Mouse (Mus musculus): ENCODE data around the gene Scrn3. TPM values are rescaled to one million over a fixed set of nuclear protein-coding genes. Genes with fewer than 3 reads are reported as not detected.

Gene Scrn3
- polyA plus RNA-seq, 1 experiment: 3.0 TPM

DNA sequence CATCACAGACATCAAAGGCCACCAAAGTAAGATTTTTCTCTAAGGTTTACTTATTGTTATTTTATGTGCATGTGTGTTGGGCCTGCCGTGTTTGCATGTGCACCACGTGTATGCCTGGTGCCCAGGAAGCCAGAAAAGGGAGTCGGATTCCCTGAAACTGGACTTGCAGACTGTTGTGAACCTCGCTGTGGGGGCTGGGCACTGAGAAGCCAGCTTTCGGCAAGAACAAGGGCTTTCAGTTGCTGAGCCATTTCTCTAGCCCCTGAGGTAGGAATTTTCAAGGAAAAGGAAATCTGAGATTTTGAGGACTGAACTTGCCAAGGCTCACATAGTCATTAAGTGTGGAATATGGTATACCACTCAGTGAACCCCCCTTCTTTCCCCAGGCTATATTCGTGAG is 34.7 kb downstream of the Scrn3 start:
- no peak for TF ChIP-seq POLR2A (IDR thresholded peaks at IDR 0.05; ENCODE audit: control insufficient read depth, low read depth, low read length)
- no peak for TF ChIP-seq CTCF (IDR thresholded peaks at IDR 0.05; ENCODE audit: control insufficient read depth, insufficient read depth, insufficient replicate concordance, low read depth, low read length)
- no peak overlapping the region for H3K4me3 ChIP-seq (ENCODE audit: control insufficient read depth, low read depth, low read length)
- H3K4me1 ChIP-seq (ENCODE audit: control insufficient read depth, insufficient read depth, low read length): no peaks in the 10 kb centered on the region
- no peaks in the 10 kb centered on the region for H3K36me3 ChIP-seq (ENCODE audit: control insufficient read depth, insufficient read depth, low read length)
- no peak overlapping the region for H3K27ac ChIP-seq (ENCODE audit: control insufficient read depth, insufficient read depth, low read depth, low read length)
- H3K27me3 ChIP-seq (ENCODE audit: control insufficient read depth, insufficient read depth, low read length): no peaks in the 10 kb centered on the region

DNA sequence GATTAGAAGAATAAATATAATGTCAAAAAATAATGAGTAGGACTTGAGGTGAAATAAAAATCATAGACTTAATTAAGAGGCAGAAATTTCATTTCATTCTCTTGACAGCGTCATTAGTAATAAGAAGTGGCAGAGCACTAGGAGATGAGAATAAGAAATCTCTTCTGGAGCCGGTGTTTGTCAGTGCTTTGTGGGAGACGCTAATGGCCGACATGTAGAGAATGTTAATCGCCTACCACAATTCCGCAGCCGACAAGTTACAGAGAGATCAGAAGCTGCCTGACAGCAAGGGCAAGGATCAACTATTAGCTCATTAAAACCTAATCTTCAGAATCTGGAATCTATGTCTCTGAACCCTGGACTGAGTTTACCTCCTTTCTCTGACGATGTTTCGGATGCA is 35.4 kb downstream of the Scrn3 start:
- no peak overlapping the region for H3K4me3 ChIP-seq (ENCODE audit: control insufficient read depth, low read depth, low read length)
- H3K27me3 ChIP-seq (ENCODE audit: control insufficient read depth, insufficient read depth, low read length): no peaks in the 10 kb centered on the region
- H3K4me1 ChIP-seq (ENCODE audit: control insufficient read depth, insufficient read depth, low read length): no peaks in the 10 kb centered on the region
- no peak overlapping the region for H3K27ac ChIP-seq (ENCODE audit: control insufficient read depth, insufficient read depth, low read depth, low read length)
- TF ChIP-seq POLR2A (IDR thresholded peaks at IDR 0.05; ENCODE audit: control insufficient read depth, low read depth, low read length) (no peak), CTCF (IDR thresholded peaks at IDR 0.05; ENCODE audit: control insufficient read depth, insufficient read depth, insufficient replicate concordance, low read depth, low read length) (no peak)
- H3K36me3 ChIP-seq (ENCODE audit: control insufficient read depth, insufficient read depth, low read length): no peaks in the 10 kb centered on the region

DNA sequence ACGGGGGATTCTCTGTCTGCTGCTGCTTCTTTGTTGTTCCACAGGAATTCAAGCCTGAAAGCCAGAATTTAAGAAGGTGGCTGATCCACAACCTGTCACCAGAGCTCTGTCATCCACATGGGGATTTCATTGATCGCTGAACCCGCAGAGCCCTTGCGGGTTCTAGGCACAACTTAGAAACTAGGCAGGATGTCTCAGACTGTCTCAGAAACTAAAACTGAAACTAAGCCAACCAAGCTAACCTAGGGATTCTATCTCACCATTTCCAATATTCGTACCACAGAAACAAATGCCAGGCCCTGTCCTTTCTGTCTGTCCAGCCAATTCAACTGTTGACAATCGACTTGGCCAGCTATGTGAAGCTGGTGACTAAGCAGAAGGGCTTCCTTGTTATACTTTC is 35.8 kb downstream of the Scrn3 start:
- Histone ChIP-seq H3K27me3 (ENCODE audit: control insufficient read depth, insufficient read depth, low read length) (no peaks in the 10 kb centered on the region), H3K27ac (ENCODE audit: control insufficient read depth, insufficient read depth, low read depth, low read length) (no peak overlapping the region), H3K4me1 (ENCODE audit: control insufficient read depth, insufficient read depth, low read length) (no peaks in the 10 kb centered on the region), H3K36me3 (ENCODE audit: control insufficient read depth, insufficient read depth, low read length) (no peaks in the 10 kb centered on the region), H3K4me3 (ENCODE audit: control insufficient read depth, low read depth, low read length) (no peak overlapping the region)
- TF ChIP-seq CTCF (IDR thresholded peaks at IDR 0.05; ENCODE audit: control insufficient read depth, insufficient read depth, insufficient replicate concordance, low read depth, low read length): no peak
- TF ChIP-seq POLR2A (IDR thresholded peaks at IDR 0.05; ENCODE audit: control insufficient read depth, low read depth, low read length): no peak

DNA sequence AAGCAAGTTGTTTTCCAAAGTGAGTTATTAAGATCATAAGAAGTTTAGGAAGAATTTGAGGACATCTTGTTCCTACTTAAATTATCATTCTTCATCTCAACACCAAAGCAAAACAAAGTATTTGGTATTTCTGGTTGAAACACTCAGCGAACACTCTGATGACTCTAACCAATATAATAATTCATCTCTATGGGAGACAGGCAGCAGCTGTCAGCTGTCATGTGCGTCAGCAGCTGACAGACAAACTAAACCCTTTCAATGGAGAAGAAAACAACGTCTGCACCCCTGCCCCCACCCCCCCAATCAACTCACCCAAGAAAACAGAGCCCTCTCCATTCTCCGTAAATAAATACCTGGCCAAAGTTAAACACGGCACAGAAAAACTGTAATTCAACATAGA is 39.1 kb downstream of the Scrn3 start:
- H3K27me3 ChIP-seq (ENCODE audit: control insufficient read depth, insufficient read depth, low read length): no peaks in the 10 kb centered on the region
- no peaks in the 10 kb centered on the region for H3K4me1 ChIP-seq (ENCODE audit: control insufficient read depth, insufficient read depth, low read length)
- H3K27ac ChIP-seq (ENCODE audit: control insufficient read depth, insufficient read depth, low read depth, low read length): no peak overlapping the region
- TF ChIP-seq CTCF (IDR thresholded peaks at IDR 0.05; ENCODE audit: control insufficient read depth, insufficient read depth, insufficient replicate concordance, low read depth, low read length) (no peak), POLR2A (IDR thresholded peaks at IDR 0.05; ENCODE audit: control insufficient read depth, low read depth, low read length) (no peak)
- H3K4me3 ChIP-seq (ENCODE audit: control insufficient read depth, low read depth, low read length): no peak overlapping the region
- H3K36me3 ChIP-seq (ENCODE audit: control insufficient read depth, insufficient read depth, low read length): no peaks in the 10 kb centered on the region

DNA sequence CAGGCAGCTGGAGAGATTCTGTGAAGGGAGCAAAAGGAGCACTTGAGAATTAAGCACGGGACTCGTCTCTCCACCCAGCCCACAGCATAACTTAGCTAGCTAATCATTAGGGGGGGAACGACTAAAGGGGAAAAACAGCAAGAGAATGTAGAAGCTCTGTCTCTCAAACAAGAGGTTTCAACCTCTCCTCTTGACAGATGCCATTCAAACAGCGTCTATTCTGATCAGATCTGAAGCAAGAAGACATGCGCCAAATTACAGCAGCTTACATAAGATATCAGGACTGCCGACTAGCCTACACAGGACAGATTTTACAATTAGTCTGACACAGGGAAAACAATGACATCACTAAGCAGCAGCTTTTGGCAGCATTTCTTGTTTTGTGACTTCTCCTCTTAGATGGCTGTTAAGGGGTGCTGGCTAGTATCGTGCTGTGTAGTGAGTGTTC is 39.5 kb downstream of the Scrn3 start:
- Histone ChIP-seq H3K27me3 (ENCODE audit: control insufficient read depth, insufficient read depth, low read length) (no peaks in the 10 kb centered on the region), H3K4me3 (ENCODE audit: control insufficient read depth, low read depth, low read length) (no peak overlapping the region), H3K27ac (ENCODE audit: control insufficient read depth, insufficient read depth, low read depth, low read length) (no peak overlapping the region), H3K4me1 (ENCODE audit: control insufficient read depth, insufficient read depth, low read length) (no peaks in the 10 kb centered on the region), H3K36me3 (ENCODE audit: control insufficient read depth, insufficient read depth, low read length) (no peaks in the 10 kb centered on the region)
- TF ChIP-seq POLR2A (IDR thresholded peaks at IDR 0.05; ENCODE audit: control insufficient read depth, low read depth, low read length) (no peak), CTCF (IDR thresholded peaks at IDR 0.05; ENCODE audit: control insufficient read depth, insufficient read depth, insufficient replicate concordance, low read depth, low read length) (no peak)

DNA sequence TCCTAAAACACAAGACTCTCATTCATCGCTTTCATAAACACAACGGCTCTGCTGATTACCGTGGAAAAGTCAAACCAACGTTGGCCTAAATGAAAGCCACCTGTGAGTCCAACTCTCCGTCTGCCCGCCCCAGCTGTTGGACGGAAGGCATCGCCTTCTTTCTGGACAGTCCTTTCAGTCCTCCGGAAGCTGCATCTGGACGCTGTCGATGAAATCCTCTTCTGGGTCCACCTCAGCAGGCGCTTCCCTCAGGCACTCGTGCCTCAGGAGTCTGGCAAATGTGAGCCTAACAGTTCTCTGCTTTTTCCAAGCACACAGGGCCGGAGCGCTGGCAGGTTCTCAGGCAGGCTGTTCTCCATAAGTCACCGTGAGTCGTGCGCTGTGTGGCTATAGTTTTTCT is 44.6 kb downstream of the Scrn3 start:
- H3K27ac ChIP-seq (ENCODE audit: control insufficient read depth, insufficient read depth, low read depth, low read length): no peak overlapping the region
- TF ChIP-seq POLR2A (IDR thresholded peaks at IDR 0.05; ENCODE audit: control insufficient read depth, low read depth, low read length) (no peak), CTCF (IDR thresholded peaks at IDR 0.05; ENCODE audit: control insufficient read depth, insufficient read depth, insufficient replicate concordance, low read depth, low read length) (no peak)
- no peaks in the 10 kb centered on the region for H3K36me3 ChIP-seq (ENCODE audit: control insufficient read depth, insufficient read depth, low read length)
- H3K27me3 ChIP-seq (ENCODE audit: control insufficient read depth, insufficient read depth, low read length): no peaks in the 10 kb centered on the region
- H3K4me3 ChIP-seq (ENCODE audit: control insufficient read depth, low read depth, low read length): peak overlapping the region; percentile 29
- no peaks in the 10 kb centered on the region for H3K4me1 ChIP-seq (ENCODE audit: control insufficient read depth, insufficient read depth, low read length)

DNA sequence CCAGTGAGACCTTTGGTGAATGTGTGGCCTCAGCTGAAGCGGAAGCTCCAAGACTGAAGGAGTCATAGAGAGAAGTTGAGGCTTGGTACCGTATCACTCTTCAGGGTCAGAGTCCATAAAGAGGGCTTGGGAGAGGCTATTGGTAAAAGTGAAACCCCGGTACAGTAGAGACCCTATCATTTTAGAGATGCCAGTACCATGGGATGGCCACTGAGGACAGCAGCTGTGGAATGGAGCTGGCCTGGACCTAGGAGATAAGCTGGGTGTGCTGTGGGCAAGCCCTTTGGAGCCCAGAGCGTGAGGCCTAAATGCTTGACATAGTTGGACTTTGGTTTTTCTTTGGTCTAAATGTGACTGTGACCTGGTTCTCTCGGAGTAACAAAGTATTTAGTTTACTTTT is 47.5 kb downstream of the Scrn3 start:
- Histone ChIP-seq H3K27ac (ENCODE audit: control insufficient read depth, insufficient read depth, low read depth, low read length) (no peak overlapping the region), H3K27me3 (ENCODE audit: control insufficient read depth, insufficient read depth, low read length) (no peaks in the 10 kb centered on the region), H3K4me3 (ENCODE audit: control insufficient read depth, low read depth, low read length) (no peak overlapping the region), H3K4me1 (ENCODE audit: control insufficient read depth, insufficient read depth, low read length) (no peaks in the 10 kb centered on the region), H3K36me3 (ENCODE audit: control insufficient read depth, insufficient read depth, low read length) (no peaks in the 10 kb centered on the region)
- TF ChIP-seq POLR2A (IDR thresholded peaks at IDR 0.05; ENCODE audit: control insufficient read depth, low read depth, low read length): no peak
- TF ChIP-seq CTCF (IDR thresholded peaks at IDR 0.05; ENCODE audit: control insufficient read depth, insufficient read depth, insufficient replicate concordance, low read depth, low read length): no peak

DNA sequence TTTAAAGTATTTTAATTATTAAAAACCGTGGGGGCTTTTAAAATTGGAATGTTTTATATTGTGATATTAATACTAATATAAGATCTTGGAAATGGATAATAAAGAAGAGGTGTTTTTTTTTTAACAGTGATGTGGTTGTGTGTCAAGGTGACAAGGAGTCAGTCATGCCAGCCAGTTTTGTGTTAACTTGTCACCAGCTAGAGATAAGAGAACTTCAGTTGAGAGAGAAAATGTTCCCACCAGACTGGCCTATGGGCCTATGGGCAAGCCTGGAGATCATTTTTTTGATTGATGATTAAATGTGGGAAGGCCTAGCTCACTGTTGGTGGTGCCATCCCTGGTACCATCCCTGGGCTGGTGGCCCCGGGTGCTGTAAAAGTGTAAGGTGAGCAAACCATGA is 48.1 kb downstream of the Scrn3 start:
- Histone ChIP-seq H3K36me3 (ENCODE audit: control insufficient read depth, insufficient read depth, low read length) (no peaks in the 10 kb centered on the region), H3K27me3 (ENCODE audit: control insufficient read depth, insufficient read depth, low read length) (no peaks in the 10 kb centered on the region), H3K27ac (ENCODE audit: control insufficient read depth, insufficient read depth, low read depth, low read length) (no peak overlapping the region), H3K4me3 (ENCODE audit: control insufficient read depth, low read depth, low read length) (no peak overlapping the region), H3K4me1 (ENCODE audit: control insufficient read depth, insufficient read depth, low read length) (no peaks in the 10 kb centered on the region)
- TF ChIP-seq POLR2A (IDR thresholded peaks at IDR 0.05; ENCODE audit: control insufficient read depth, low read depth, low read length): no peak
- no peak for TF ChIP-seq CTCF (IDR thresholded peaks at IDR 0.05; ENCODE audit: control insufficient read depth, insufficient read depth, insufficient replicate concordance, low read depth, low read length)

All from testis, adult 2 months (tissue).